Mouse (Mus musculus) spleen, adult 10 weeks (tissue): ENCODE data around the gene Patz1. TPM values are rescaled to one million over a fixed set of nuclear protein-coding genes. Genes with fewer than 3 reads are reported as not detected.

Experiments
- polyA plus RNA-seq: library from polyadenylated mRNA; stranded (reverse); fragments of 350-450 nt; fragmentation: Illumina TruSeq; extraction: RNeasy Lipid Tissue Mini Kit (QIAGEN cat#74804); gene quantifications from one replicate; pipeline ENCODE4 v1.2.3, GENCODE M21; 2015; ENCODE audit warnings: low replicate concordance; ENCODE audit not compliant: insufficient read depth

The Patz1 gene
- polyA plus RNA-seq: 39.5 TPM

DNA sequence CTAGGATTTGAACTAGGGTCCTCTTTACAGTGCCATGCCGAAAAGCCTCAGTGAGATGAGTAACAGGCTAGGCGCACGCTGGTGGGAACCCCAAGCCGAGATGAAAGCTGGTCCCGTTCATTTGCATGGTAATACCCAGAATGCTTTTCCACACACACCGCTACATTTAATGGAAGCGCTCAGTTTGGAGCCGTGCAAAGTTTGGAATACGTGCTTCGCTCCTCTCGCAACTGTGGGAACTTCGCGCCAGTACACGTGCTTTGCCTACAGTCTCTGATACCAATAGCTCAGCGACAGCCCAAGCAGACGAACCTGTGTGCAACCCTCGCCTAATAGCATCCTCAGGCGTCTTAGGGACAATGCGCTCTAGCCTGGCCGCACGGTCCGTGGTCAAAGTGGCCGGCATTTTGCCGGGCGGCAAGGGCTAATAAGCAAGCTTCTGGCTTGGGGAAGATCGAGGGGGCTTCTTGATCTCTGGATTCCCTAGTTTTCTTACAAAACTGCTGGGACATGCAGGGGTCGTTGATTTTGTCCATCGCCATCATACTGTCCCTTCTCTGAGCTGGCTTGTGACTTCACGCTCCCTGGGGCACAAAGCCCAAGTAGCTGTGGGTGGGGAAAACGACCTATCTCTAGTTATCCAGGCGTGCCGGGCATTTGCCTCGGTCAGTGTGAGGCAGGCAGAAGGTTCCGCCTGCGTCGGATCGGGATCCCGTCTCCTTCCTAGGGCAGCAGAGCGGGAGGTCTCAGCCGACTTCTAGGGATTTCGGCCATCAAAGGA, at the start of gene Patz1:
Patz1 (plus strand) TSS at position 354 of the 781 bp plus-strand sequence.

DNA sequence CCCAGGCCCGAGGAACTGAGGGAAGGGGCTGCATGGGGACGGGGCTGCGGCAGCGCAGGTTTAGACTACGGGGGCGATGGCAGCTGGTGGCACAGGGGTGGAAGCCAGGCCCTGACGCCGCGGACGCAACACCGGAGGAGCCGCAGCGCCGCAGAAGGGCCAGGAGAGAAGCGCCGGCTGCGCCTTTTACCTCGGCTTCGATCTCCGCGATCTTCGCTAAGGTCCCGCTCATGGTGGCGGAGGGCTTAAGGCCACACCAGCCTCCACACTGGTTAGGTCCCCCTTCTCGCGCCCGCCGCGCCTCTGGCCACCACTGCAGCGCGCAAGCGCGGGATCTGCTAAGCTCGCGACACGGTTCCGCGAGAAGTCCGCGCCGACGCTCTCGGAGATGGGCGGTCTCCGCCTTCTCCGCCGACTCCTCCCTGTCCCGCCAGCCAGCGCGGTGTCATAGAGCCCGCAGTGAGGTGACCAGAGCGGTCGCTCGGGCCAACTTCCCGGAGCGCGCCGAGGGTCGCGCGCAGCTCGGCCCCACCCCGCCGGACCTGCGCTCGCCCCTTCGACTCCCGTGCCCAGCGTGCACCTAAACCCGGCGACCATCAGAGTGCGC, 22.5 kb upstream of the Patz1 start, which contains the start of gene Drg1:
Drg1 (minus strand) TSS at position 337 of the 607 bp plus-strand sequence.

DNA sequence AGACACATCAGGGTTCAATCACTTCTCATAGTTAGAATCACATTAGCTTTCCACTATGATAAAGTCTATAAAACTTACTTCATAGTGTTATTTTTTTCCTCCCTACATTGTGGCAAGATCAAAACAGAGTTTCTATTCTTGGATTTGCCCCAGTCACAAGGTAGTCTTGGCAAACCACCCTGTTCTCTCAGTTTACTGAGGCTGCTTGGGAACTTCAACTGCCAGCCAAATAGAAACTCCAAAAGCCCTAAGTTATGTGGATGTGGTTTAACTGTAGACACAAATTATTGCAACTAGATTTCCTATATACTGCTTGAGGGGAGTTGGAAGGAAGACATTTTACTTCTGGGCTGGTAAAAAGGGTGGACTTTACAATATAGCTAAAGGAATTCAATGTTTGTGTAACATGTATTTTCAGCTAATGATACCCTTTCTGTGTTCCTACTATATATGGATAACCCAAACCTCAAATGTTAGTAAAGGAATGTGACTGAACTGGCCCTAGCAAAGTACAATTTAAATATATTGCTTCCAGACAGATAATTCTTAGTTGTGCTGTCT, 41.3 kb downstream of the Patz1 start, which contains the start of gene Pik3ip1:
Pik3ip1 (plus strand) TSS at position 511 of the 561 bp plus-strand sequence.

Other genes with a start within 250 kb of the Patz1 start
- gene Sfi1, start 95.4 kb upstream of the Patz1 start, polyA plus RNA-seq: 64.2 TPM
- 85.9 TPM for gene Eif4enif1, start 86.5 kb upstream of the Patz1 start, polyA plus RNA-seq
- 117 TPM for gene Drg1, start 22.5 kb upstream of the Patz1 start, polyA plus RNA-seq
- gene Pik3ip1, start 41.5 kb downstream of the Patz1 start, polyA plus RNA-seq: 48.9 TPM
- 61.6 TPM for gene Limk2, start 120.3 kb downstream of the Patz1 start, polyA plus RNA-seq
- 25.4 TPM for gene Rnf185, start 163.5 kb downstream of the Patz1 start, polyA plus RNA-seq
- gene Pla2g3, start 199.4 kb downstream of the Patz1 start, polyA plus RNA-seq: 0.36 TPM
- gene Inpp5j, start 215.9 kb downstream of the Patz1 start, polyA plus RNA-seq: 0.08 TPM
- gene Selenom, start 225.8 kb downstream of the Patz1 start, polyA plus RNA-seq: 6.9 TPM